Mouse (Mus musculus) bone marrow macrophage, adult 2 months (primary cell): ENCODE measurements around the gene Zdhhc7.

Source experiments
- CTCF ChIP-seq: IDR thresholded peaks from 2 replicates; pipeline ENCODE4 v1.5.1; 2012; ENCODE audit warnings: low read depth, mild to moderate bottlenecking, low read length, moderate library complexity
- POLR2A ChIP-seq: IDR thresholded peaks from 2 replicates; pipeline ENCODE4 v1.6.1; 2012; ENCODE audit warnings: mild to moderate bottlenecking, low read depth, low read length, borderline replicate concordance

- TF ChIP-seq CTCF (no peak), POLR2A (no peak)
Measured at GRCm38 (mm10) chr8:120093103-120093502, 8.2 kb downstream of the Zdhhc7 start.
